Mouse (Mus musculus): ENCODE results near the gene Kazn.
A peak's percentile ranks its signal among the peaks of the same experiment; 100 is the strongest.

Gene Kazn

DNA sequence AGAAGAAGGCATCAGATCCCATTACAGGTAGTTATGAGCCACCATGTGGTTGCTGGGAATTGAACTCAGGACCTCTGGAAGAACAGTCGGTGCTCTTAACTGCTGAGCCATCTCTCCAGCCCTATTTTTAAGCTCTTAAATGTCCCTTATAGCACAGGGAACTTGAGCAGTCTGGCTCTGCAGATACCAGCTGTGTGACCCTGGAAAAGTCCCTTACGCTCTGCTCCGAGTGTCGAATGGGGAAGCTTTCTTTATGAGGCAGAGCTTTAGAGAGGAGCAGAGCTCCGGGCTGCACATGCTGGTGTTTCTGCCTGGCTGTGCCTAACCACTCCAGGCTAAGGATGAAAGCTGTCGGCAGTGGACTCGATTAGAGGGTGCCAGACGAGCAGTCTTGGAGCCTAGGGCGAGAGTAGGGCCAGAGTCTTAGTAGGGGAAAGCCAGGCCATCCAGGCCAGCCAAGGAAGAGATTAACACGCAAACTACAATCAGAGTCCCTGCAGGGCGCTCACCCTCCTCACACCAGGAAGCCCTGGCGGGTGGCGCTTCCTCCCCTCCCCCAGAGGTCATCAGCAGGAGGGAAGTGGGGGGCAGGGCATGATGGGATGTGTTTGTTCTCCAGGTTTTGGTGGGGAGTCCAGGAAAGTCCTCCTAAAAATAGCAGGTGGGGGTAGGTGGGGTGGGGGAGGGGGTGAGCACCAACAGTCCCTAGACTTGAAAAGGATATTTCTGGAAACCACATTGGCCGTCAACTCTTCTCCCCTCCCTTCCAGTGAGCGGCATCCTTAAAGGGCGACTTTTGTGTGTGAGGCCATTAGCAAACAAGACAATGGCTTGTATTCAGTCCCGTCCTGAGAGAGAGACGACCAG lies 73.1 kb downstream of the Kazn start:
- DNase-seq (ENCODE audit: low read depth in 1 of 2, low spot score in 2 of 2): no peak

GRCm38 (mm10) chr4:142165363-142165762 lies 73.8 kb downstream of the Kazn start:
- no peak for DNase-seq (ENCODE audit: low read depth in 1 of 2, low spot score in 2 of 2)

- DNase-seq (ENCODE audit: low read depth in 1 of 2, low spot score in 2 of 2): no peak
These were observed 74.8 kb downstream of the Kazn start for GRCm38 (mm10) chr4:142164386-142164785.

DNA sequence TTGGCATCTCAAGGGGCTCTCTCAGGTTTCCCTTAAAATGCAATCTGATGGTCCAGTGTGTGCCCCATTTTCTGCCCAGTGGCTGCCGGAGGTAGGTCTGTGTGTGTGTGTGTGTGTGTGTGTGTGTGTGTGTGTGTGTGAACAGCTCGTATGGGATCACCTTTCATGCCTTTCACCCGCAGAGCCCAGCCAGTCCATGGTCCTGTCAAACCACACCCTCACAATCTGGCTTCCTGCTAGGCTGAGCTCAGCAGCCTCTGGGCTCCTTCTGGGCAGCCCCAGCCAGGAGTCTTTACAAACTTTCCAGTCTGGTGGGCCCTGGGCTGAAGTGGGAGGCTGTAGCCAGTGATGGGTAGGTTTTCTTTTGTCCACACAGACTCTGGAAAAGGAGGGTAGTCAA lies 75.3 kb downstream of the Kazn start:
- no peak for DNase-seq (ENCODE audit: low read depth in 1 of 2, low spot score in 2 of 2)

GRCm38 (mm10) chr4:142162729-142163128 lies 76.5 kb downstream of the Kazn start:
- no peak for DNase-seq (ENCODE audit: low read depth in 1 of 2, low spot score in 2 of 2)

DNA sequence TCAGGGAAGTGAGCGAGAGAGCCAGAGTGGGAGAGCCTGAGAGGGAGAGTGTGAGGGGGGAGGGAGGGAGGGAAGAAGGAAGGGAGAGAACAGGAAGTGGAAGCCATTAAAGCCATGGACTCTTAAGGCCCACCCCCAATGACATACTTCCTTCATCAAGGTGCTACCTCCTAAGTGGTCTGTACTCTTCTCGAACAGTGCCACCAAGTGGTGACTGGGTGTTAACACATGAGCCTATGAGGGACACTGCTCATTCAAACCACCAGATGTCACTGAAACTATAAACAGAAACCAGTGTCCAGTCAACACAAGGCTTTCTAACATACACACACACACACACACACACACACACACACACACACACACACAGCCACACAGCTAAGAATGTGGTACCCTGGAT lies 77.1 kb downstream of the Kazn start:
- no peak for DNase-seq (ENCODE audit: low read depth in 1 of 2, low spot score in 2 of 2)

GRCm38 (mm10) chr4:142160041-142160440 lies 79.2 kb downstream of the Kazn start:
- DNase-seq (ENCODE audit: low read depth in 1 of 2, low spot score in 2 of 2): no peak

- no peak for DNase-seq (ENCODE audit: low read depth in 1 of 2, low spot score in 2 of 2)
These were observed 82.7 kb downstream of the Kazn start for GRCm38 (mm10) chr4:142156506-142156905.

DNA sequence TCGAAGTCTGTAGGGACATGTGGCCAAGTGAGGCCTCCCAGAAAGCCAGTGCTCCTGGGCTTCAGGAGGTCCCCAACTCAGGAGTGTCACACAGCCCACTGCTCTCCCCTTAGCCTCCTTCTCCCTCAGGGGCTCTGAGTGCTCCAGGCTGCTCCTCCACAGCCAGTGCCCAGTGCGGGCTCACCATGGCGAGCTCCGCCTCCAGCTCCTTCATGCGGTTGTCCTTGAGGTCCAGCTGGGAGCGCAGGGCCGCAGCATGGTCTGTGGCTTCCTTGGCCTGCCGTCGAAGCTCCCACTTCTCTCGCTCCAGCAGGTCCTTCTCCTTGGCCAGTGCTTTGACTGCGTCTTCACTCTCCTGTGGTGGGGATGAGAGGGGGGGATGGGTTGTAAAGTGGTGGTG lies 85.0 kb downstream of the Kazn start:
- DNase-seq (ENCODE audit: low read depth in 1 of 2, low spot score in 2 of 2): no peak

GRCm38 (mm10) chr4:142153526-142153925 lies 85.7 kb downstream of the Kazn start:
- DNase-seq (ENCODE audit: low read depth in 1 of 2, low spot score in 2 of 2): peak; percentile 34 to 68

DNA sequence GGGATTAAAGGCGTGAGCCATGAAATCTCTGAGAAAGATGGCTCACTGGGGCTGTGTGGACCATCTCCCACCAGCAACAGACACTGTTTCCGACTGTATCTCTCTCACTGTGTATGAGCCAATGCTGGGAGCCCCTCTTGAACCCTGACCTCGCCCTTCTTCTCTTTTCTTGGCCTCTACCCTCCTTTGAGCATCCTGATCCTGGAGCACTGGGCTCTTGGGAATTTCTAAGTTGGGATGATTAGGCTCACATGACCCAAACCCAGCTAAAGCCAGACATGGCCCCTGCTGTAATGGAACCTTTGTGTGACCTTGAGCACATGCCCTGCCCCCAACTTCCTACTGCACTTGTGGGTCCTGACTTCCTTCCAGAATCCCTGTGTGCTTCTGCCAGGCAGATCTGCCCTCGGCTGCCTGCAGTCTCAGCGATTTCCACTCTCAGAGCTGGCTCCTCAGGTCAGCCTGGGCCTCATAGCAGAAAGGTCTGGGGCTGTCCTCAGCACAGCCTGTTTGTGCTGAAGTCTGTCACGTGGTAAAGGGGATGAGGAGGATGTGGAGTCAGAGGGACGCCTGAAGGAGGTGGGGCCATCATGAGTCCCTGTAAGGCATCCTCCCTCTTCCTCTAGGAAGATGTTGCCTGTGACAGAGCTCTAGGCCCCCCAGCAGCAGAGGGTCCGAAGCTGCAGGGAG lies 86.3 kb downstream of the Kazn start:
- DNase-seq (ENCODE audit: low read depth in 1 of 2, low spot score in 2 of 2): no peak

GRCm38 (mm10) chr4:142150086-142150485 lies 89.1 kb downstream of the Kazn start:
- DNase-seq (ENCODE audit: low read depth in 1 of 2, low spot score in 2 of 2): no peak

GRCm38 (mm10) chr4:142149202-142149601 lies 90.0 kb downstream of the Kazn start:
- no peak for DNase-seq (ENCODE audit: low read depth in 1 of 2, low spot score in 2 of 2)

DNA sequence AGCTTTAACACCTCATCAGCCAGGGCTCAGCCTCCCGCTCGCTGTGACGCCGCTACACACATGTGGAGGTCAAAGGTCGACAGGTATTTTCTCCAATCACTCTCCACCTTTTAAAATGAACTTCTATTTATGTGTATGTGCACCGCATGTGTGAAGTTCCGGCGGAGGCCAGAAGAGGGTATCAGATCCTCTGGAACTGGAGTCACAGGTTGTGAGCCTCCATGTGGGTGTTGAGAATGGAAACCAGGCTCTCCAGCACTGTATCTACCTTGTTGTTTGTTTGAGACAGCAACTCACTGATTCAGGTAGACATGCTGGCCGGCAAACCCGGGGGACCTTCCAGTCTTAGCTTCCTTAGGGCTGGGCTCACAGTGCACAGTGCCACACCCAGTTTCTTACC lies 91.5 kb downstream of the Kazn start:
- DNase-seq (ENCODE audit: low read depth in 1 of 2, low spot score in 2 of 2): no peak

DNA sequence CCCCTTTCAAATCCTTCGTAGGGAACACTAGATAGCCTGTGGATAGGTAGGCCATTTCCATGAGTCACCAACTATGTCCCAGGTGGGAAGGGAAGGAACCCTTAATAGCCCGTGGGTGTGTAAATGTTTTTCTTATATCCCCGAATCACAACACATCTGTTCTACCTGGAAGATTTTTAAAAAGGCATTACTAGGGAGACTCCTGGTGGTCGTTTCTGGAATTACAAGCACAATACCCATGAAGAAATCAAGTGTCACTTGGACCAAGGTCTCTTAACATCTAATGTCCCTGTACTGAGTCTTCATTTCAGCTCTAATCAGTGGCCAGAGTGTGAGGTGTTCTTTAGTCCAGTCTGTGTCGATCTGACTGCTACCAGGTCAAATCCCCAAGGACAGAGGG lies 95.1 kb downstream of the Kazn start:
- DNase-seq (ENCODE audit: low read depth in 1 of 2, low spot score in 2 of 2): peak in 1 of 2 experiments; percentile 7

DNA sequence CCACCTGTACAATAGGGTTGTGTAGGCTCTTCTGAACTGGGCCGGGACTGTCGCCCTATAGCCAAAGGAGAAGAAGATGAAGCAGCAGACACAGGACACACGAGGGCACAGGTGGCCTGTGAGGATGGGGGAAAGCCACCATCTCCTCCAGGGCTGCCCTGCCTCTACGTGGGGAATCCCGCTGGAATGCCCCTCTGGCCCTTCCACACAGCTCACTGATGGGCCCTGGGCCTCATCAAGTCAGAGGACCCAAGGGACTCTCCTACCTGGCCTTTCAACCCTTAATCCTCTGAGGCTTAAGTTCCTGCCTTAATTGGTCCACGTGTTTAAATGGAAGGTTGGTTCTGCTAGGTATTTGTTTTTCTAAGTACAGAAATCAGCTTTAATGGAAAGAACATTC lies 95.9 kb downstream of the Kazn start:
- DNase-seq (ENCODE audit: low read depth in 1 of 2, low spot score in 2 of 2): no peak

- no peak for DNase-seq (ENCODE audit: low read depth in 1 of 2, low spot score in 2 of 2)
These were observed 99.5 kb downstream of the Kazn start for GRCm38 (mm10) chr4:142139729-142140128.

DNA sequence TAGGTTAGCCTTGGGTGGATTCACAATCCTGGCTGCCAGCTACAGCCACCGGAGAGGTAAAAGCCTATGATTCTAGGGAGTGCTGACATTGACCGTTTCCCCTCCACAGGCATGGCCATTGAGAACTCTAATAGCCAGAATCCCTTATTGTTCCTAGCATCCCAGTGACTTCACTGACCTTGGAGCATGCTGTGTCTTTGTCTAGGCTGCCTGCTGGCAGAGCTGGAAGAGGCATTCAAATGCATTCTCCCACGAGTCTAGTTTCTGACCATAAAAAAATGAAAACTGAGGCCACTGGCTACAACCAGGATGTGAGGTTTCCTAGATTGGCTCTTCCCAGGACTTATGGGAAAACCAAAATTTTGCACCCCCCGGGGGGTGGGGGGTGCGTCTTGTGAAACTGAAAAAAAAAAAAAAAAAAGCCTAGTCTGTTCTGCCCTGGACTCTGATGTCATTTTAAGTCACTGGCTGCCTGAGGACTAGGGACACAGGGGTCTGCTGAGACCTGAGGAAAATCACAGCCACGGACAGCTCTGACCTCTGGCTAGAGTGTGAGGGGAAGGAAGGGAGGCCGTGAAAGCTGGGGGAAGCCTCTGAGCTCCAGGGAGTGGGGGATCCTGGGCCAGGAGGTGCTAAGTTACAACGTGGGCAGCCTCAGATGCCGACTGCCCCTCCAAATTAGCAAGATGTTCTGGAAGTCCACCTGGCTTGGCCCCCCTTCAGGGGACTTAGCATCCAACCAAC lies 100.7 kb downstream of the Kazn start:
- DNase-seq (ENCODE audit: low read depth in 1 of 2, low spot score in 2 of 2): no peak

- DNase-seq (ENCODE audit: low read depth in 1 of 2, low spot score in 2 of 2): no peak
These were observed 102.3 kb downstream of the Kazn start for GRCm38 (mm10) chr4:142136766-142137503.

GRCm38 (mm10) chr4:142135515-142135914 lies 103.7 kb downstream of the Kazn start:
- DNase-seq (ENCODE audit: low read depth in 1 of 2, low spot score in 2 of 2): no peak

DNA sequence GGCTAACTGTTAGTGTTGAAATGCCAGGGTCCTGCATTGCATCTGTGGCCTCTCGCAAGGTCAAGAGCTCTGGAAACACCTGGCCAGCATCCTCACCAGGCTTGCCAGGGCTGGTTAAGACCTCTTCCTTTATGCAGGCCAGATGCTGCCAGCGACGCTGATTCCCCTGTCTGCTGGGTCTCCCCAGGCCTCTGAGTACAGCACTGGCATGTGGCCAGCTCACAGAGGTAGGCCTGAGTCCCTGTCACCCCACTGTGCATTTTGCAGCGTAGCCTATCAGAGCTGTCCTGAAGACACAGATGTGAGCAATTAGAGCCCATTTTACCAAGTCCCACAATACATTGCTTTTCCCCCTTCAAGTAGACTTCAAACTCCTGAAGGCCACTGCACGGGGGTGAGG lies 109.0 kb downstream of the Kazn start:
- DNase-seq (ENCODE audit: low read depth in 1 of 2, low spot score in 2 of 2): no peak

Data from monocyte, adult 2 months (primary cell).